Mouse (Mus musculus): Measurements from ENCODE around the gene Zfpm1. TPM values are rescaled to one million over a fixed set of nuclear protein-coding genes. Genes with fewer than 3 reads are reported as not detected.

Gene Zfpm1
- polyA plus RNA-seq, 1 experiment from 2014 or later = 5.7 TPM

GRCm38 (mm10) chr8:122359111-122359775 lies 77.3 kb downstream of the Zfpm1 start:
- Histone ChIP-seq H3K36me3 (no peaks in the 10 kb centered on the region), H3K9me3 (no peaks in the 10 kb centered on the region), H3K9ac (no peak overlapping the region), H3K4me1 (peaks cover 8% of the 10 kb centered on the region; the same call in 1 of the 2 replicates), H3K27ac (no peak overlapping the region), H3K4me3 (replicated peaks) (no peak overlapping the region), H3K27me3 (replicated peaks) (no peaks in the 10 kb centered on the region), H3K4me2 (no peak overlapping the region)
- WGBS = 78% methylated on average over 15 of the region's 15 CpGs
- ATAC-seq (ENCODE audit: insufficient read depth, low FRiP score, low read depth) = no peak

- no peak for ATAC-seq (ENCODE audit: insufficient read depth, low FRiP score, low read depth)
- Histone ChIP-seq H3K27ac (no peak within 1 kb of the TSS), H3K4me3 (replicated peaks) (no peak within 1 kb of the TSS), H3K9me3 (no peaks in the 10 kb centered on the region), H3K36me3 (no peaks in the 10 kb centered on the region), H3K27me3 (replicated peaks) (no peaks in the 10 kb centered on the region), H3K9ac (no peak within 1 kb of the TSS), H3K4me1 (peaks cover 7% of the 10 kb centered on the region; the same call in 1 of the 2 replicates), H3K4me2 (no peak within 1 kb of the TSS)
- WGBS = 73% methylated on average over 7 of the region's 7 CpGs
Observed at GRCm38 (mm10) chr8:122360696-122361416, 78.9 kb downstream of the Zfpm1 start, which contains the start of gene Trhr2. Trhr2 (minus strand) TSS chr8:122360746.

- peak; percentile 41; the same call in 1 of the 2 replicates for ATAC-seq (ENCODE audit: insufficient read depth, low FRiP score, low read depth)
Observed at GRCm38 (mm10) chr8:122362271-122362670, 80.3 kb downstream of the Zfpm1 start.

GRCm38 (mm10) chr8:122362967-122363366 lies 81.0 kb downstream of the Zfpm1 start:
- 29% methylated on average over 8 of the region's 8 CpGs for WGBS
- no peaks in the 10 kb centered on the region for H3K27me3 ChIP-seq (replicated peaks)
- no peaks in the 10 kb centered on the region for H3K36me3 ChIP-seq
- ATAC-seq (ENCODE audit: insufficient read depth, low FRiP score, low read depth) = no peak
- no peak overlapping the region for H3K27ac ChIP-seq
- no peak overlapping the region for H3K4me3 ChIP-seq (replicated peaks)
- H3K4me2 ChIP-seq = no peak overlapping the region
- no peak overlapping the region for H3K9ac ChIP-seq
- H3K4me1 ChIP-seq = no peaks in the 10 kb centered on the region
- no peaks in the 10 kb centered on the region for H3K9me3 ChIP-seq

More at GRCm38 (mm10) chr8:122362271-122362670, 80.3 kb downstream of the Zfpm1 start:
- Histone ChIP-seq H3K9me3 (no peaks in the 10 kb centered on the region), H3K27ac (no peak overlapping the region), H3K4me1 (no peaks in the 10 kb centered on the region), H3K27me3 (replicated peaks) (no peaks in the 10 kb centered on the region), H3K36me3 (no peaks in the 10 kb centered on the region), H3K9ac (no peak overlapping the region), H3K4me3 (replicated peaks) (no peak overlapping the region), H3K4me2 (no peak overlapping the region)
- WGBS = 27% methylated on average over 5 of the region's 5 CpGs

- no peaks in the 10 kb centered on the region for H3K27me3 ChIP-seq (replicated peaks)
- H3K4me1 ChIP-seq = no peaks in the 10 kb centered on the region
- H3K27ac ChIP-seq = no peak overlapping the region; the same call in 1 of the 2 replicates
- H3K9ac ChIP-seq = no peak overlapping the region
- H3K4me2 ChIP-seq = no peak overlapping the region
- WGBS = 63% methylated on average over 10 of the region's 10 CpGs
- ATAC-seq (ENCODE audit: insufficient read depth, low FRiP score, low read depth) = no peak
- no peaks in the 10 kb centered on the region for H3K9me3 ChIP-seq
- no peaks in the 10 kb centered on the region for H3K36me3 ChIP-seq
- H3K4me3 ChIP-seq (replicated peaks) = no peak overlapping the region
Observed at GRCm38 (mm10) chr8:122368494-122368893, 86.6 kb downstream of the Zfpm1 start.

- 8% methylated on average over 9 of the region's 9 CpGs for WGBS
- Histone ChIP-seq H3K4me3 (replicated peaks) (no peak overlapping the region), H3K9ac (no peak overlapping the region)
Observed at GRCm38 (mm10) chr8:122369665-122370064, 87.7 kb downstream of the Zfpm1 start.

GRCm38 (mm10) chr8:122371706-122372105 lies 89.8 kb downstream of the Zfpm1 start:
- no peak for ATAC-seq (ENCODE audit: insufficient read depth, low FRiP score, low read depth)
- Histone ChIP-seq H3K4me1 (no peaks in the 10 kb centered on the region), H3K9ac (no peak overlapping the region), H3K27ac (no peak overlapping the region), H3K4me3 (replicated peaks) (no peak overlapping the region), H3K27me3 (replicated peaks) (no peaks in the 10 kb centered on the region), H3K4me2 (no peak overlapping the region), H3K9me3 (no peaks in the 10 kb centered on the region), H3K36me3 (no peaks in the 10 kb centered on the region)
- 56% methylated on average over 6 of the region's 6 CpGs for WGBS

More at GRCm38 (mm10) chr8:122369665-122370064, 87.7 kb downstream of the Zfpm1 start:
- ATAC-seq (ENCODE audit: insufficient read depth, low FRiP score, low read depth) = peak; percentile 69
- no peaks in the 10 kb centered on the region for H3K4me1 ChIP-seq
- H3K9me3 ChIP-seq = no peaks in the 10 kb centered on the region
- H3K27me3 ChIP-seq (replicated peaks) = no peaks in the 10 kb centered on the region
- no peak overlapping the region for H3K4me2 ChIP-seq
- H3K27ac ChIP-seq = no peak overlapping the region
- H3K36me3 ChIP-seq = no peaks in the 10 kb centered on the region

GRCm38 (mm10) chr8:122375320-122375719 lies 93.4 kb downstream of the Zfpm1 start:
- Histone ChIP-seq H3K36me3 (no peaks in the 10 kb centered on the region), H3K4me2 (0 out of 2 replicates have a peak overlapping the region, but pooled peaks have one; percentile 65), H3K9me3 (no peaks in the 10 kb centered on the region), H3K27ac (no peak overlapping the region), H3K27me3 (replicated peaks) (no peaks in the 10 kb centered on the region), H3K9ac (no peak overlapping the region), H3K4me3 (replicated peaks) (no peak overlapping the region), H3K4me1 (peaks cover 5% of the 10 kb centered on the region; the same call in 1 of the 2 replicates)
- no peak for ATAC-seq (ENCODE audit: insufficient read depth, low FRiP score, low read depth)
- 89% methylated on average over 7 of the region's 7 CpGs for WGBS

- H3K4me2 ChIP-seq = peak overlapping the region; percentile 65
- H3K36me3 ChIP-seq = no peaks in the 10 kb centered on the region
- no peak overlapping the region for H3K9ac ChIP-seq
- H3K27ac ChIP-seq = no peak overlapping the region
- no peaks in the 10 kb centered on the region for H3K27me3 ChIP-seq (replicated peaks)
- H3K4me1 ChIP-seq = peaks cover 5% of the 10 kb centered on the region; the same call in 1 of the 2 replicates
- H3K4me3 ChIP-seq (replicated peaks) = peak overlapping the region; percentile 84
- no peak for ATAC-seq (ENCODE audit: insufficient read depth, low FRiP score, low read depth)
- H3K9me3 ChIP-seq = no peaks in the 10 kb centered on the region
- WGBS = 23% methylated on average over 13 of the region's 13 CpGs
Observed at GRCm38 (mm10) chr8:122375751-122376364, 93.9 kb downstream of the Zfpm1 start.

GRCm38 (mm10) chr8:122376365-122377231 lies 94.7 kb downstream of the Zfpm1 start, which contains the start of gene Zc3h18:
Zc3h18 (plus strand) TSS chr8:122376609.
- Histone ChIP-seq H3K27ac (peak within 1 kb of the TSS; percentile 94), H3K4me1 (peaks cover 5% of the 10 kb centered on the region; the same call in 1 of the 2 replicates), H3K4me3 (replicated peaks) (peak within 1 kb of the TSS; percentile 84), H3K9me3 (no peaks in the 10 kb centered on the region), H3K9ac (peak within 1 kb of the TSS; percentile 92), H3K27me3 (replicated peaks) (no peaks in the 10 kb centered on the region), H3K36me3 (no peaks in the 10 kb centered on the region), H3K4me2 (peak within 1 kb of the TSS; percentile 81)
- under 1% methylated on average over 106 of the region's 107 CpGs for WGBS
- ATAC-seq (ENCODE audit: insufficient read depth, low FRiP score, low read depth) = peak; percentile 97

- 66% methylated on average over 4 of the region's 4 CpGs for WGBS
- H3K36me3 ChIP-seq = peaks cover 39% of the 10 kb centered on the region
- ATAC-seq (ENCODE audit: insufficient read depth, low FRiP score, low read depth) = no peak
Observed at GRCm38 (mm10) chr8:122383039-122383438, 101.1 kb downstream of the Zfpm1 start.

More at GRCm38 (mm10) chr8:122383039-122383438, 101.1 kb downstream of the Zfpm1 start:
- H3K4me1 ChIP-seq = no peaks in the 10 kb centered on the region
- H3K4me2 ChIP-seq = no peak overlapping the region
- H3K27me3 ChIP-seq (replicated peaks) = no peaks in the 10 kb centered on the region
- H3K27ac ChIP-seq = no peak overlapping the region
- no peaks in the 10 kb centered on the region for H3K9me3 ChIP-seq
- no peak overlapping the region for H3K4me3 ChIP-seq (replicated peaks)
- no peak overlapping the region for H3K9ac ChIP-seq

Measured in stomach, embryonic 15.5 days (tissue).